Mouse (Mus musculus): ENCODE results near the gene Casq2. TPM values are rescaled to one million over a fixed set of nuclear protein-coding genes. Genes with fewer than 3 reads are reported as not detected.

The Casq2 gene
- total and polyA plus RNA-seq, 3 experiments: 0.11 TPM; not detected in 2

DNA sequence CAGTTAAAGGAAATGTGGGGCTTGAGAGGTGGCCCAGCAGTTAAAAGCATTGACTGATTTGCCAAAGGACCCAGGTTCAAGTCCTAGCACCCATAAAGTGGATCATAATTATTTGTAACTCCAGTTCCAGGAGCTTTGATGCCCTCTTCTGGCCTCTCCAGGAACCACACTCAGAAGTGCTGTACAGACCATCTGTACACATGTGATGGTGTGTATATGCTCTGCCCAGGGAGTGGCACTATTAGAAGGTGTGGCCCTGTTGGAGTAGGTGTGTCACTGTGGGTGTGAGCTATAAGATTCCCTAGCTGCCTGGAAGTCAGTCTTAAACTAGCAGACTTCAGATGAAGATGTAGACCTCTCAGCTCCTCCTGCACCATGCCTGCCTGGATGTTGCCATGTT lies 34.7 kb downstream of the Casq2 start:
- Histone ChIP-seq H3K4me3 (ENCODE audit: low read depth, low read length) (no peak overlapping the region), H3K27me3 (ENCODE audit: insufficient read depth, low read length) (0 out of 2 replicates have a peak, but pooled peaks cover 2% of the 10 kb centered on the region), H3K4me1 (ENCODE audit: insufficient read depth, low read depth, low read length) (no peaks in the 10 kb centered on the region), H3K9me3 (replicated peaks) (no peaks in the 10 kb centered on the region), H3K36me3 (replicated peaks) (no peaks in the 10 kb centered on the region)
- no peak for TF ChIP-seq CTCF (IDR thresholded peaks at IDR 0.05; ENCODE audit: low read depth, low read length)
- TF ChIP-seq POLR2AphosphoS5 (IDR thresholded peaks at IDR 0.05; ENCODE audit: insufficient replicate concordance, low read depth, low read length): no peak
- TF ChIP-seq GATA2 (IDR thresholded peaks at IDR 0.05; ENCODE audit: borderline replicate concordance, low read depth, low read length): no peak
- TF ChIP-seq TAL1 (conservative IDR thresholded peaks at IDR 0.05; ENCODE audit: low read depth, low read length): no peak
- no peak for TF ChIP-seq GATA1 (IDR thresholded peaks at IDR 0.05; ENCODE audit: borderline replicate concordance, low read length)
- no peak for DNase-seq (ENCODE audit: low spot score)
- no peak for ATAC-seq (ENCODE audit: extremely low read depth, insufficient number of reproducible peaks, low FRiP score, poor library complexity, severe bottlenecking)

DNA sequence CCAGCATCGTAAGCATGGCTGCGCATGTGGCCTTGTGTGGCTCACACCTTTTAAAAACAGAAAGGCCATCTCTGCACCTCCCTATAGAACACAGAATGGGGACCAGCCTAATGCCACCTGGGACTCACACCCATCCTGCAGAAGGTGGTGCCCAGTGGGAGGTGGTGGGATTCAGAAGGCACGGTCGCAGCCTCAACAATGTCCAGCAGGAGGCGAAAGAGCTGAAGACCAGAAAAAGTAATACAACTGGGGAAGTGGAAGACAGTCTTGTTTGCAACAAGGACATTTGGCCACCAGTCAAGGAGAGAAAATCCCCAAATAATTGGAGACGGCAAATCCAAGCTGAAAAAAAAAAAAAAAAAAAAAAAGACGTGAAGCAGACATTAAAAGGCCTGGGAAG lies 35.8 kb downstream of the Casq2 start:
- Histone ChIP-seq H3K27me3 (ENCODE audit: insufficient read depth, low read length) (0 out of 2 replicates have a peak, but pooled peaks cover 2% of the 10 kb centered on the region), H3K4me1 (ENCODE audit: insufficient read depth, low read depth, low read length) (no peaks in the 10 kb centered on the region), H3K4me3 (ENCODE audit: low read depth, low read length) (no peak overlapping the region), H3K9me3 (replicated peaks) (no peaks in the 10 kb centered on the region), H3K36me3 (replicated peaks) (no peaks in the 10 kb centered on the region)
- DNase-seq (ENCODE audit: low spot score) (no peak), ATAC-seq (ENCODE audit: extremely low read depth, insufficient number of reproducible peaks, low FRiP score, poor library complexity, severe bottlenecking) (no peak)
- TF ChIP-seq GATA2 (IDR thresholded peaks at IDR 0.05; ENCODE audit: borderline replicate concordance, low read depth, low read length): no peak
- TF ChIP-seq CTCF (IDR thresholded peaks at IDR 0.05; ENCODE audit: low read depth, low read length): no peak
- TF ChIP-seq TAL1 (conservative IDR thresholded peaks at IDR 0.05; ENCODE audit: low read depth, low read length): no peak
- TF ChIP-seq POLR2AphosphoS5 (IDR thresholded peaks at IDR 0.05; ENCODE audit: insufficient replicate concordance, low read depth, low read length): no peak
- no peak for TF ChIP-seq GATA1 (IDR thresholded peaks at IDR 0.05; ENCODE audit: borderline replicate concordance, low read length)

DNA sequence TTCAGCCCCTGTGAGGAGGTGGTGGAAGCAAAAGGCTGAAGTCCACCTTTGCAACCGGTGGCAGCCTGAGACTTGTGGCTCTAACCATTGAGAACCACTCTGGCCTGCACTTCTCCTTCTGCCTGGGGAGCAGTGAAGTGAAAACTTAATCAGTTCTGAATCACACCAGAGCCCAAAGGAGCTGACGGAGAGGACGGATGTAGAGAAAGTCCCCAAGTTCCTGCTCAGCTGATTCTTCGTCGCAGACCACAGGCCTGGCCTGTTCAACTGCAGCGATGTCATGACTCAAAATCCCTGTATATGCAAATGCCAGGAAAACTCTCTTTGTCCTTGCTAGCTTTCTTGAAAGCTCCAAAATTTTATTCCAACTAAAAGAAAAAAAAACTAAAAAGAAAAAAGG lies 37.4 kb downstream of the Casq2 start:
- Histone ChIP-seq H3K9me3 (replicated peaks) (no peaks in the 10 kb centered on the region), H3K4me1 (ENCODE audit: insufficient read depth, low read depth, low read length) (no peaks in the 10 kb centered on the region), H3K27me3 (ENCODE audit: insufficient read depth, low read length) (peaks cover 2% of the 10 kb centered on the region; the same call in 1 of the 2 replicates), H3K36me3 (replicated peaks) (no peaks in the 10 kb centered on the region), H3K4me3 (ENCODE audit: low read depth, low read length) (no peak overlapping the region)
- TF ChIP-seq TAL1 (conservative IDR thresholded peaks at IDR 0.05; ENCODE audit: low read depth, low read length) (no peak), GATA1 (IDR thresholded peaks at IDR 0.05; ENCODE audit: borderline replicate concordance, low read length) (no peak), GATA2 (IDR thresholded peaks at IDR 0.05; ENCODE audit: borderline replicate concordance, low read depth, low read length) (no peak), POLR2AphosphoS5 (IDR thresholded peaks at IDR 0.05; ENCODE audit: insufficient replicate concordance, low read depth, low read length) (no peak)
- ATAC-seq (ENCODE audit: extremely low read depth, insufficient number of reproducible peaks, low FRiP score, poor library complexity, severe bottlenecking) (no peak), DNase-seq (ENCODE audit: low spot score) (no peak)

DNA sequence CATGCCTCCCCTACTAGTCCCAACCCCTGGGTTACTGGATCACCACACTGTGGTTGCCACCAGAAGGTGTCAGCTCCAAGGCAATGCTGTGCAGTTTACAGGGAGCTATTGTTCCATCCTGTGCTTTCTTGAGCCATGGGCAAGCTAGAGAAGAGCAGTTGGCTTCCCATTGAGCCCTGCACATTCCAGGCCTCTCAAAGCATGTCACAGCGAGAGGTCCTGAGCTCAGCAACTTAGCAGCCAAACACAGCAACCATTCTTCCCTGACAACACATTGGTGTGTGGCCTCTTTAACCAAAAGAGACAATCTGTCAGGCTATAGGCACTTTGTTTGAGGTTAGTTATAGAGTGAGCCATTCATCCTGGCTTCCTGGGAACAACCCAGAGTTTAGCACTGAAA lies 39.3 kb downstream of the Casq2 start:
- Histone ChIP-seq H3K27me3 (ENCODE audit: insufficient read depth, low read length) (no peaks in the 10 kb centered on the region; the same call in 1 of the 2 replicates), H3K4me1 (ENCODE audit: insufficient read depth, low read depth, low read length) (no peaks in the 10 kb centered on the region), H3K4me3 (ENCODE audit: low read depth, low read length) (no peak overlapping the region), H3K36me3 (replicated peaks) (no peaks in the 10 kb centered on the region), H3K9me3 (replicated peaks) (no peaks in the 10 kb centered on the region)
- DNase-seq (ENCODE audit: low spot score): no peak
- TF ChIP-seq CTCF (IDR thresholded peaks at IDR 0.05; ENCODE audit: low read depth, low read length) (no peak), GATA2 (IDR thresholded peaks at IDR 0.05; ENCODE audit: borderline replicate concordance, low read depth, low read length) (no peak), TAL1 (conservative IDR thresholded peaks at IDR 0.05; ENCODE audit: low read depth, low read length) (no peak)
- no peak for ATAC-seq (ENCODE audit: extremely low read depth, insufficient number of reproducible peaks, low FRiP score, poor library complexity, severe bottlenecking)

DNA sequence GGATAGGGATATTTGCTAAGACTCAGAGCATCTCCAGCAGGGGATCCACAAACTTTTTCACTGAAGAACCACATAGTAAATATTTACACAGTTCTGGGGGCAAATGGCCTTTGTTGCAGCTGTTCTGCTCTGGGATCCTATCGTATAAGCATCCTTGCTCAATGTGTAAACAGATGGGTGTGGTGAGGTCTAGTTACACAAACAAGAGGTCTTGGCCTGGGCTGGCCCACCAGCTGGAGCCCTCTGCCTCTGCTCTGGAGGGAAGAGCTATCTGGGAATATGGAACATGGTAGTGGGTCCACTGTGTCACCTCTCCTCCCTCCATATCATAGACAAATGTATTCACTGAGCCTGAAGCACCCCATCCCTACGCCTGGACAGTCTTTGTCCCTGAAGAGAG lies 40.9 kb downstream of the Casq2 start:
- Histone ChIP-seq H3K36me3 (replicated peaks) (no peaks in the 10 kb centered on the region), H3K4me1 (ENCODE audit: insufficient read depth, low read depth, low read length) (no peaks in the 10 kb centered on the region), H3K9me3 (replicated peaks) (no peaks in the 10 kb centered on the region), H3K27me3 (ENCODE audit: insufficient read depth, low read length) (peaks cover 3% of the 10 kb centered on the region), H3K4me3 (ENCODE audit: low read depth, low read length) (no peak overlapping the region)
- no peak for ATAC-seq (ENCODE audit: extremely low read depth, insufficient number of reproducible peaks, low FRiP score, poor library complexity, severe bottlenecking)
- no peak for DNase-seq (ENCODE audit: low spot score)
- TF ChIP-seq GATA1 (IDR thresholded peaks at IDR 0.05; ENCODE audit: borderline replicate concordance, low read length) (no peak), GATA2 (IDR thresholded peaks at IDR 0.05; ENCODE audit: borderline replicate concordance, low read depth, low read length) (no peak), TAL1 (conservative IDR thresholded peaks at IDR 0.05; ENCODE audit: low read depth, low read length) (no peak), CTCF (IDR thresholded peaks at IDR 0.05; ENCODE audit: low read depth, low read length) (no peak), POLR2AphosphoS5 (IDR thresholded peaks at IDR 0.05; ENCODE audit: insufficient replicate concordance, low read depth, low read length) (no peak)

DNA sequence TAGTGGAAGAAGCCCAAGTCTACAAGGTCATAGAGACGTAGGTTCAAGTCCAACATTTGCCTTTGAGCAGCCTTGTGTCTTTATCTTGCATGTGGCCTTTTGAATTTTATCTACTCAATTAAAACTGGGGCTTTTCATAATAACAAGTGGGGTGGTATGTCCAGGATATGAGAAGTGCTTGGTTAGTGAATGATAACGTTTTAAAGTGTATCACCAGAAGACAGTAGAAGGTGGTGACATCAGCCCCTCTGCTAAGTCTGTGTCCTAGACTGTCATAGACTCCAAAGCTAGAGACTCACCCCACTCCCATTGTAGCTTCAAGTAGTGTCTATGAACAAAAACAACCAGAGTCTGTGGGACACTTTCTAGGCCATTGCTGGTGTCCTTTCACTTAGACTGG lies 42.0 kb downstream of the Casq2 start:
- H3K27me3 ChIP-seq (ENCODE audit: insufficient read depth, low read length): peaks cover 3% of the 10 kb centered on the region
- DNase-seq (ENCODE audit: low spot score) (no peak), ATAC-seq (ENCODE audit: extremely low read depth, insufficient number of reproducible peaks, low FRiP score, poor library complexity, severe bottlenecking) (no peak)
- no peaks in the 10 kb centered on the region for H3K36me3 ChIP-seq (replicated peaks)
- TF ChIP-seq GATA2 (IDR thresholded peaks at IDR 0.05; ENCODE audit: borderline replicate concordance, low read depth, low read length) (no peak), TAL1 (conservative IDR thresholded peaks at IDR 0.05; ENCODE audit: low read depth, low read length) (no peak), POLR2AphosphoS5 (IDR thresholded peaks at IDR 0.05; ENCODE audit: insufficient replicate concordance, low read depth, low read length) (no peak), GATA1 (IDR thresholded peaks at IDR 0.05; ENCODE audit: borderline replicate concordance, low read length) (no peak), CTCF (IDR thresholded peaks at IDR 0.05; ENCODE audit: low read depth, low read length) (no peak)
- no peak overlapping the region for H3K4me3 ChIP-seq (ENCODE audit: low read depth, low read length)
- H3K4me1 ChIP-seq (ENCODE audit: insufficient read depth, low read depth, low read length): no peaks in the 10 kb centered on the region
- H3K9me3 ChIP-seq (replicated peaks): no peaks in the 10 kb centered on the region

DNA sequence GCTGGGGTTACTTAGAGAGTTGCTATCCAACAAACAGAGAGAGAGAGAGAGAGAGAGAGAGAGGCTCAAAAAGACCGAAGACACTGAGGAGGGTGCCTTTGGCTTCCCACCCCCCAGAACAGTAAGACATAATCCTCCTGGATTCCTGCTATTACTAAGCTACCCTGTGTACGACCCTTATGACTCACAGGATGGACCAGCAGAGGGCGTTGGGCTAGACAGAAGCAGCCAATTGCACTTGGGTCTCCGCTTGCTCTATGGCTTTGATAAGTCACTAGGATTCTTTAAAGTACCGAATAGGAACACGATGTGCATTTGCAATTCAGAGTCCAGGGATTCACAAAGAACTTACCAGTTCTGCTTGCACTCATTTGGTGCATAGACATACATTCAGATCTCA lies 44.3 kb downstream of the Casq2 start:
- no peaks in the 10 kb centered on the region for H3K4me1 ChIP-seq (ENCODE audit: insufficient read depth, low read depth, low read length)
- TF ChIP-seq GATA2 (IDR thresholded peaks at IDR 0.05; ENCODE audit: borderline replicate concordance, low read depth, low read length) (no peak), CTCF (IDR thresholded peaks at IDR 0.05; ENCODE audit: low read depth, low read length) (no peak), TAL1 (conservative IDR thresholded peaks at IDR 0.05; ENCODE audit: low read depth, low read length) (no peak), POLR2AphosphoS5 (IDR thresholded peaks at IDR 0.05; ENCODE audit: insufficient replicate concordance, low read depth, low read length) (no peak), GATA1 (IDR thresholded peaks at IDR 0.05; ENCODE audit: borderline replicate concordance, low read length) (no peak)
- no peak for ATAC-seq (ENCODE audit: extremely low read depth, insufficient number of reproducible peaks, low FRiP score, poor library complexity, severe bottlenecking)
- H3K36me3 ChIP-seq (replicated peaks): no peaks in the 10 kb centered on the region
- no peak for DNase-seq (ENCODE audit: low spot score)
- H3K27me3 ChIP-seq (ENCODE audit: insufficient read depth, low read length): peaks cover 3% of the 10 kb centered on the region
- H3K4me3 ChIP-seq (ENCODE audit: low read depth, low read length): no peak overlapping the region
- H3K9me3 ChIP-seq (replicated peaks): no peaks in the 10 kb centered on the region
